Mouse (Mus musculus): ENCODE data around the gene D11Wsu47e.

The D11Wsu47e gene

GRCm38 (mm10) chr11:113737553-113737854, 53.3 kb downstream of the D11Wsu47e start:
- DNase-seq: no peak

GRCm38 (mm10) chr11:113737912-113738311, 53.7 kb downstream of the D11Wsu47e start:
- no peak for DNase-seq

GRCm38 (mm10) chr11:113739213-113739612, 55.0 kb downstream of the D11Wsu47e start:
- no peak for DNase-seq

- no peak for DNase-seq
Observed at GRCm38 (mm10) chr11:113740100-113740499, 55.9 kb downstream of the D11Wsu47e start.

GRCm38 (mm10) chr11:113742998-113743397, 58.8 kb downstream of the D11Wsu47e start:
- no peak for DNase-seq
